Mouse (Mus musculus) hindbrain, embryonic 16.5 days (tissue): ENCODE measurements at regions not wholly inside any gene's neighbourhood (a gene's known extent, or its start where the extent isn't known, plus 50 kb on each side); places are given as distances from the start of the nearest gene placed in this dataset.

Experiments used
- ATAC-seq: fragments of 200-750 bp; cut with Nextera tagmentation; 2 replicates; pipeline ENCODE4 v1.8.0; 2017; ENCODE audit warnings: moderate TSS enrichment, moderate library complexity
- H3K27ac ChIP-seq: fragments of 300-500 bp; sonication (generic); 2 replicates; pipeline ENCODE4 v1.5.1; 2014; ENCODE audit warnings: low read depth, mild to moderate bottlenecking, control low read depth, low read length, moderate library complexity
- H3K27me3 ChIP-seq: fragments of 300-500 bp; sonication (generic); replicated peaks from 2 replicates; pipeline ENCODE4 v1.6.1; 2014; ENCODE audit warnings: low read length; ENCODE audit not compliant: control insufficient read depth, insufficient read depth
- H3K36me3 ChIP-seq: fragments of 300-500 bp; sonication (generic); 2 replicates; pipeline ENCODE4 v1.6.1; 2014; ENCODE audit warnings: mild to moderate bottlenecking, low read length, moderate library complexity, mixed read lengths; ENCODE audit not compliant: control insufficient read depth, insufficient read depth
- H3K4me1 ChIP-seq: fragments of 300-500 bp; sonication (generic); 2 replicates; pipeline ENCODE4 v1.6.1; 2014; ENCODE audit warnings: low read depth, low read length; ENCODE audit not compliant: control insufficient read depth, insufficient read depth
- H3K4me2 ChIP-seq: fragments of 300-500 bp; sonication (generic); 2 replicates; pipeline ENCODE4 v1.6.1; 2014; ENCODE audit warnings: mild to moderate bottlenecking, low read length, control low read depth, moderate library complexity
- H3K4me3 ChIP-seq: fragments of 300-500 bp; sonication (generic); 2 replicates; pipeline ENCODE4 v1.5.1; 2014; ENCODE audit warnings: mild to moderate bottlenecking, low read length, control low read depth, moderate library complexity
- H3K9ac ChIP-seq: fragments of 300-500 bp; sonication (generic); 2 replicates; pipeline ENCODE4 v1.6.1; 2014; ENCODE audit warnings: low read depth, mild to moderate bottlenecking, control low read depth, low read length, moderate library complexity
- H3K9me3 ChIP-seq: fragments of 300-500 bp; sonication (generic); 2 replicates; pipeline ENCODE4 v1.6.1; 2014; ENCODE audit warnings: mild to moderate bottlenecking, low read length, moderate library complexity; ENCODE audit not compliant: control insufficient read depth
- WGBS: fragments of 180-500 bp; shearing (Covaris S2); extraction: QIAGEN DNeasy Blood & Tissue Kit; methylation state at CpG from one replicate; pipeline ENCODE4 v1.1.7; 2014; 5-methylcytosine and 5-hydroxymethylcytosine counted together

GRCm38 (mm10) chr11:44174548-44174947 lies 225.3 kb upstream of the Il12b start:
- Histone ChIP-seq H3K9ac (no peak overlapping the region), H3K4me1 (no peaks in the 10 kb centered on the region), H3K4me3 (no peak overlapping the region), H3K36me3 (no peaks in the 10 kb centered on the region), H3K27ac (no peak overlapping the region), H3K9me3 (no peaks in the 10 kb centered on the region), H3K27me3 (no peaks in the 10 kb centered on the region), H3K4me2 (no peak overlapping the region)
- ATAC-seq = no peak
- WGBS = 80% methylated on average over 2 of the region's 2 CpGs

- no peak overlapping the region for H3K4me3 ChIP-seq
- no peak for ATAC-seq
- H3K9me3 ChIP-seq = no peaks in the 10 kb centered on the region
- H3K27me3 ChIP-seq = no peaks in the 10 kb centered on the region
- no peak overlapping the region for H3K27ac ChIP-seq
- H3K4me1 ChIP-seq = no peaks in the 10 kb centered on the region
- H3K9ac ChIP-seq = no peak overlapping the region
- H3K36me3 ChIP-seq = no peaks in the 10 kb centered on the region
- no peak overlapping the region for H3K4me2 ChIP-seq
- WGBS = 89% methylated on average over 3 of the region's 3 CpGs
Measured at GRCm38 (mm10) chr11:44179711-44180110, 220.2 kb upstream of the Il12b start.

GRCm38 (mm10) chr11:44183823-44184222 lies 216.0 kb upstream of the Il12b start:
- no peaks in the 10 kb centered on the region for H3K27me3 ChIP-seq
- H3K36me3 ChIP-seq = no peaks in the 10 kb centered on the region
- H3K4me3 ChIP-seq = no peak overlapping the region
- no peaks in the 10 kb centered on the region for H3K4me1 ChIP-seq
- no peak overlapping the region for H3K27ac ChIP-seq
- 85% methylated on average over 3 of the region's 3 CpGs for WGBS
- ATAC-seq = no peak
- H3K9me3 ChIP-seq = no peaks in the 10 kb centered on the region
- no peak overlapping the region for H3K9ac ChIP-seq
- H3K4me2 ChIP-seq = no peak overlapping the region

- Histone ChIP-seq H3K9ac (no peak overlapping the region), H3K4me2 (no peak overlapping the region), H3K9me3 (no peaks in the 10 kb centered on the region), H3K36me3 (no peaks in the 10 kb centered on the region), H3K27me3 (no peaks in the 10 kb centered on the region), H3K4me1 (no peaks in the 10 kb centered on the region), H3K4me3 (no peak overlapping the region), H3K27ac (no peak overlapping the region)
- 84% methylated on average over 9 of the region's 9 CpGs for WGBS
- ATAC-seq = no peak
Measured at GRCm38 (mm10) chr11:44185218-44185890, 214.5 kb upstream of the Il12b start.

GRCm38 (mm10) chr11:44188202-44188601 lies 211.7 kb upstream of the Il12b start:
- no peak overlapping the region for H3K4me2 ChIP-seq
- ATAC-seq = no peak
- H3K9me3 ChIP-seq = no peaks in the 10 kb centered on the region
- H3K27me3 ChIP-seq = no peaks in the 10 kb centered on the region
- no peaks in the 10 kb centered on the region for H3K36me3 ChIP-seq
- H3K4me3 ChIP-seq = no peak overlapping the region
- H3K4me1 ChIP-seq = no peaks in the 10 kb centered on the region
- no peak overlapping the region for H3K9ac ChIP-seq
- 35% methylated on average over 2 of the region's 2 CpGs for WGBS
- H3K27ac ChIP-seq = no peak overlapping the region

- Histone ChIP-seq H3K9ac (no peak overlapping the region), H3K4me1 (no peaks in the 10 kb centered on the region), H3K4me3 (no peak overlapping the region), H3K4me2 (no peak overlapping the region), H3K27me3 (no peaks in the 10 kb centered on the region), H3K27ac (no peak overlapping the region), H3K9me3 (no peaks in the 10 kb centered on the region), H3K36me3 (no peaks in the 10 kb centered on the region)
- ATAC-seq = no peak
- WGBS = 83% methylated on average over 9 of the region's 9 CpGs
Measured at GRCm38 (mm10) chr11:44193806-44194205, 206.1 kb upstream of the Il12b start.

GRCm38 (mm10) chr11:44202716-44203115 lies 197.1 kb upstream of the Il12b start:
- WGBS = 79% methylated on average over 2 of the region's 2 CpGs
- H3K4me3 ChIP-seq = no peak overlapping the region
- H3K4me2 ChIP-seq = no peak overlapping the region
- no peaks in the 10 kb centered on the region for H3K9me3 ChIP-seq
- no peaks in the 10 kb centered on the region for H3K27me3 ChIP-seq
- H3K27ac ChIP-seq = no peak overlapping the region
- H3K4me1 ChIP-seq = no peaks in the 10 kb centered on the region
- no peaks in the 10 kb centered on the region for H3K36me3 ChIP-seq
- no peak for ATAC-seq
- H3K9ac ChIP-seq = no peak overlapping the region

- WGBS = 79% methylated on average over 3 of the region's 3 CpGs
Measured at GRCm38 (mm10) chr11:44204384-44204783, 195.5 kb upstream of the Il12b start.

GRCm38 (mm10) chr11:44206866-44207265 lies 193.0 kb upstream of the Il12b start:
- Histone ChIP-seq H3K36me3 (no peaks in the 10 kb centered on the region), H3K4me2 (no peak overlapping the region), H3K9me3 (no peaks in the 10 kb centered on the region), H3K9ac (no peak overlapping the region), H3K27ac (no peak overlapping the region), H3K4me1 (no peaks in the 10 kb centered on the region), H3K27me3 (no peaks in the 10 kb centered on the region), H3K4me3 (no peak overlapping the region)
- no peak for ATAC-seq
- 97% methylated on average over 4 of the region's 4 CpGs for WGBS

More at GRCm38 (mm10) chr11:44204384-44204783, 195.5 kb upstream of the Il12b start:
- Histone ChIP-seq H3K27ac (no peak overlapping the region), H3K9ac (no peak overlapping the region), H3K4me3 (no peak overlapping the region), H3K36me3 (no peaks in the 10 kb centered on the region), H3K4me1 (no peaks in the 10 kb centered on the region), H3K27me3 (no peaks in the 10 kb centered on the region), H3K4me2 (no peak overlapping the region), H3K9me3 (no peaks in the 10 kb centered on the region)
- ATAC-seq = no peak
